Mouse (Mus musculus): ENCODE measurements around the gene Fer1l5.
A peak's percentile ranks its signal among the peaks of the same experiment; 100 is the strongest.

Gene Fer1l5

DNA sequence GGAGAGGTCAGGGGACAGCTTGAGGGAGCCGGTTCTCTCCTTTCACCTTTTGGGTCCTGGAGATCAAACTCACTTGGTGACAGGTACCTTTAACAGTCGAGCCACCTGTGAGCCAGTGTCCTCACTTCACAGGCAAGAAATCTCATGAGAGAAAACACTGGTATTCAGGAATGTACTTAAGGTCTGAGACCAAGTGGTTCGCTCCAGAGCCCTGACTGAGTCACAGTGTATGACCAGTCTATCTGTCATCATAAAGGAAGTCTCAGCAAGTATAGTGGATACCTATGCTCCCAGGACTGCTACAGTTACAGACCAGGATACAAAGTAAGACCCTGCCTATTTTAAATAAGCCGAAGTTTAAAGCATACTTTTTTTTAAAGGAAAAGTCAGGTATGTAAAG is 60.9 kb downstream of the Fer1l5 start:
- peak; percentile 65 for DNase-seq (ENCODE audit: low read depth, low spot score)

- no peak for DNase-seq (ENCODE audit: low read depth, low spot score)
These were observed 61.5 kb downstream of the Fer1l5 start for GRCm38 (mm10) chr1:36433616-36434015.

- peak; percentile 9 for DNase-seq (ENCODE audit: low read depth, low spot score)
These were observed 63.0 kb downstream of the Fer1l5 start for GRCm38 (mm10) chr1:36435071-36435470.

DNA sequence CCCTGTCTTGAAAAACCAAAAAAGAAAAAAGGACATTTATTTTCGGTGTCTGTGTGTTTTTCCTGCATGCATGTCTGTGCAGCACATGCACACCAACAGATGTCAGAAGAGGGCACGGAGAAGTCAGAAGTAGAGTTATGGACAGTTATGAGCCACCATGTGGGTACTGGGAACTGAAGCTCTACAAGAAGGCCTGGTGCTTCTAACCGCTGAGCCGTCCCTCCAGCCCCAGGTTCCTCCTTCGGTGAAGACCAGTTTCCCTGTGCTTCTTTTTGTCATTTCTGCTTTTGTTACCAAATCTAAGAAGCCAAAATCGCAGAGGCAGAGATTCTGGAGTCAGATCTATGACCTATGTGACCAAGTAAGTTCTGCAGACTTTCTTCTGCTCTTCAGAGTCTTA is 64.4 kb downstream of the Fer1l5 start:
- DNase-seq (ENCODE audit: low read depth, low spot score) = no peak

DNA sequence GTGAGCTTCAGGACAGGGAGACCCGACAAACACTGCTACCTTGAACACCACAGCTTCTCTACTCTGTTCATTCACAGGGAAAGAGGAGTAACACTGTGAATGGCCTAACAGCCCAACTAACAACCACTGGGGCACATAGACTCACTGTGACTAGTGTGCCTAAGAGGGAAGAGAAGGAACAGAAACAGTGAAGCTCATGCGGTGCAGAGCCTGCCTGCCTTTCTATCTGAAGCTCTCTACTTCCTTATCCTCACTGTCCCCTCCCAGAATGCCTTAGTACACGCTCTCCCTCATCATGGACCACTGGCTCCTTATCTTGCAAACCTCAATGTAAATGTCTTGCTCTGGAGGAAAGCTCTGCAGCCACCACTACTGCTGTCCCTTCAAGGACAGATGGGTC is 65.1 kb downstream of the Fer1l5 start:
- no peak for DNase-seq (ENCODE audit: low read depth, low spot score)

GRCm38 (mm10) chr1:36441101-36441500 is 69.0 kb downstream of the Fer1l5 start:
- peak; percentile 27 for DNase-seq (ENCODE audit: low read depth, low spot score)

GRCm38 (mm10) chr1:36444471-36445464 is 72.7 kb downstream of the Fer1l5 start, which contains the start of gene Lman2l:
TSS of gene Lman2l (minus strand) at chr1:36445271.
- DNase-seq (ENCODE audit: low read depth, low spot score) = peak; percentile 99

DNA sequence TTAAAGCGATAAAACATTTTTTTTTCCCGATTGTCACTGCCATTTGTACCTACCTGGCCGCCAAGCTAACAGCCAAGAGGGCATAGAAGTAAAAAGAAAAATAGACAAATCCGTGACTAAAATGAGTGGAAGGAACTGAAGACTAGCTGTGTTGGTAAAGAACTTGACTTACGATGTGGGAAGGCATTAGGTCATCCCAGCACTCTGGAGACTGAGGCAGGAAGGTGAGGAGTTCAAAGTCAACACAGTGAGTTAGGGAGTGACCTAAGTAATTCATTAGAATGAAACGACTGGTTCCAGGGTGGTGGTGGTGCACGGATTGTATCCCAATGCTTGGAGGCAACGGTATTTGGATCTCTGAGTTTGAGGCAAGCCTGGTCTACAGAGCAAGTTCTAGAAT is 73.4 kb downstream of the Fer1l5 start:
- no peak for DNase-seq (ENCODE audit: low read depth, low spot score)

DNA sequence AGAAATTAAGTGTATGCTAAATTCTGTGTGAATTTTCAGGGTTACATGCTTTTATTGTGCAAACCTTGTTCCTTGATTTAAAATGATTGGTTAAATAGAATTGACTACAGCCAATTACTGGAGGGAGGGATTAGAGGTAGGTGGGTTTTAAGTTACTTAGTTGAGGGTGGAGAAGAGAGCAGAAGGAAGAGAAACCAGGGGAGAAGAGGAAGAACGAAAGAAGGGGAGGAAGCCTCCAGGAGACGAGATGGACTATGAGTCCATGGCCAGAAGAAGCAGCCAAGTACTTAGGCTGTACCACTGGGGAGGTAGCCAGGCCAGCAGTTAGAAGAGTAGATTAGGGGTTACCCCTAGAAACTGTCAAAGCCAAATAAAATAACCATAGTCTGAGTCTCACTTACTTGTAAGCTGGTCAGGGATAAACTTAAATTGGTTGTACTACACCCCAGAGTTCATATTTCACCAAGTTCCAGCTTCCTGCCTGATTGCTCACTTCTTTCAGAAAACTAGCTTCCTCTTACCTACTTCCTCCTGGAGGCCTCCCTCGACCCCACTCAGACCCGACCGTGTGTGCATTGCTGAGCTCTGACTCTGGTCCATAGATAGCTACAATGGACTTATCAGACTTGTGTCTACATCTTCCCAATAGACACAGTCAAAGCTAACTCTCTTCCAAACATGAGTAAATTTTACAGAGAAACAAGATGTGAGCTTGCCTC is 74.2 kb downstream of the Fer1l5 start:
- DNase-seq (ENCODE audit: low read depth, low spot score) = no peak

DNA sequence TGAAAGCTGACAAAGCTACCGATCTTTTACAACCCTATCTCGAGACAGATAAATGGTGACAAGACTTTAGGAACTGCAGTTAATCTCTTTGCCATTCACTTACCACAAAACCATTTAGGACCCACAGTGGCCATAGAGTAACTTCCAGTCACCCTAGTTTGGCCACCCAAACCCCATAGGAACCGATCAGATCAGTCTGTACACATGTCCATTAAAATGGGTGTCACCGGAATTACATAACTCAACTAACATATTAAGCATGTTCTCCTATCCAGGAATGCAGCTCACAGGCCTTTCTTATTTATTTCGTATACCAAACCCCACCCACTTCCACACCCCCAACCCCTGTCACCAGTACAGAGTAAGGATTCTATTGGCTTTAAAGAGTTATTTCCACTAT is 74.8 kb downstream of the Fer1l5 start:
- no peak for DNase-seq (ENCODE audit: low read depth, low spot score)

- DNase-seq (ENCODE audit: low read depth, low spot score) = no peak
These were observed 82.1 kb downstream of the Fer1l5 start for GRCm38 (mm10) chr1:36454055-36454815.

GRCm38 (mm10) chr1:36457388-36458014 is 85.4 kb downstream of the Fer1l5 start:
- peak; percentile 76 for DNase-seq (ENCODE audit: low read depth, low spot score)

- DNase-seq (ENCODE audit: low read depth, low spot score) = no peak
These were observed 86.1 kb downstream of the Fer1l5 start for GRCm38 (mm10) chr1:36458169-36458568.

- no peak for DNase-seq (ENCODE audit: low read depth, low spot score)
These were observed 89.7 kb downstream of the Fer1l5 start for GRCm38 (mm10) chr1:36461829-36462228.

DNA sequence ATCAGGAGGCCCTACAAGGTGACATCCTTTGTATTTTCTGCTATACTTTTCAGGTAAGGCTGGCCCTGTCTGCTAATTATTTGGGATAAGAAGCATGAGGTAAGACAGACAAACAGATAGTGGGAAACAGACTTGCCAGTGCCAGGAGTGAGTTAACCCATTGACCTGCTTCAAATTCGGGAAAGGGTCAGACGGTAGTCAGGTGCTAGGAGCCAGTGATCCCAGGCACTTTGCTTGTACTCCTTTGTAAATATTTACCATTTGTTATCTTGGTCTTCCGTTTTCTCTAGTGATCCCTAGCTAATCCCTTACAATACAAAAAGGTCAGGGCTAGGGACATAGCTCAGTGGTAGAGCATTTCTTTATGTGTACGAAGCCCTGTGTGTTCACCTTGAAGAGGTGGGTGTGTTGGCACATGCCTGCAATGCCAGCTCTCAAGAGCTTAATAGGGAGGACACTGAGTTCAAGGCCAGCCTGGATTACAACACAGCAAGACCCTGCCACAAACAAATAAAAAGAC is 93.6 kb downstream of the Fer1l5 start:
- DNase-seq (ENCODE audit: low read depth, low spot score) = no peak

DNA sequence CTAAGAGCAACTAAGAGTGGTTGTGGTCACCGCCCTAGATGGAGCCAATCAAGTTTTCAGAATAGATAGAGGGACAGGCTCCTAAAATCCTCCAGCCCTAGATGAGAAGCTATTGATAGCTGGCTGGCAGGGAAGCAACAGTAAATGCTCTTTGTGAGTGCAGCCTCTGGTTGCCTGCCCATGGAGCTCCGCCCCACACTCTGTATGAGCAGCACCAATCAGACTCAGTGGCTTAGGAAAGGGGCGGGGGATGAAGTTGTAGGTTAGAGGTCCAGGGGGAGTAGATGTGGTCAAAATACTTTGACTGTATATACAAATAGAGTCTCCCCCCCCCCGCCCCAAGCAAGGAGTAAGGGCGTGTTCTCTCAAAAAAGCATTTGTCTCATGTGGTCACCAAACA is 95.4 kb downstream of the Fer1l5 start:
- no peak for DNase-seq (ENCODE audit: low read depth, low spot score)

DNA sequence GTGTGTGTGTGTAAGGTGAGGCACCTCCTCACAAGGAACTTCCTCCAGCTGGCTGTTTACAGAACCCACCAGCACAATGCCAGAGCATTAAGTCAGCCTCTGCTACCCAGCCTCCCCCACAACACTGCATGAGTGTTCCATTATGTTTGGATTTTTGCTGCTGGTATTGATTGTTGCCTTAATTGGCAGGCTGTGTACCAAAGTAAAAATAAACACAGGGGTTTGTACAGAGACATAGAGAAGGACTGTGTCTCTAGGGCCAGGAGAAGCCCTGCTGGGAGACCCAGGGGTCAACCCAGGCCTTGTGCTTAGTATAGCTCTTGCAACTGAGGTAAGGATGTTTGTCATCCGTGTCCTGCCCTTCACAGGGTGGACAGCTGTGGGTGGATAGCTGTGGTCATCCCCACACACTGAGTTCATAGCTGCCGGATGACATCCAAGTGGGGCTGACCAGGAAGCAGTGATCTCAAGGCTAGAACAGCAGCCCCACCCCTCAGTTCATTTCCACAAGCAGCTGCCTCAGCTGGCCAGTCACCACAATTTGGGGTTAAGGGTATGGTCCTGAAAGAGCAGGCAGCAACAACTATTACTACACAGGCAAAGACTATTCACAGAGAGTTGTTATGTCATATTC is 97.8 kb downstream of the Fer1l5 start:
- DNase-seq (ENCODE audit: low read depth, low spot score) = peak; percentile 37

DNA sequence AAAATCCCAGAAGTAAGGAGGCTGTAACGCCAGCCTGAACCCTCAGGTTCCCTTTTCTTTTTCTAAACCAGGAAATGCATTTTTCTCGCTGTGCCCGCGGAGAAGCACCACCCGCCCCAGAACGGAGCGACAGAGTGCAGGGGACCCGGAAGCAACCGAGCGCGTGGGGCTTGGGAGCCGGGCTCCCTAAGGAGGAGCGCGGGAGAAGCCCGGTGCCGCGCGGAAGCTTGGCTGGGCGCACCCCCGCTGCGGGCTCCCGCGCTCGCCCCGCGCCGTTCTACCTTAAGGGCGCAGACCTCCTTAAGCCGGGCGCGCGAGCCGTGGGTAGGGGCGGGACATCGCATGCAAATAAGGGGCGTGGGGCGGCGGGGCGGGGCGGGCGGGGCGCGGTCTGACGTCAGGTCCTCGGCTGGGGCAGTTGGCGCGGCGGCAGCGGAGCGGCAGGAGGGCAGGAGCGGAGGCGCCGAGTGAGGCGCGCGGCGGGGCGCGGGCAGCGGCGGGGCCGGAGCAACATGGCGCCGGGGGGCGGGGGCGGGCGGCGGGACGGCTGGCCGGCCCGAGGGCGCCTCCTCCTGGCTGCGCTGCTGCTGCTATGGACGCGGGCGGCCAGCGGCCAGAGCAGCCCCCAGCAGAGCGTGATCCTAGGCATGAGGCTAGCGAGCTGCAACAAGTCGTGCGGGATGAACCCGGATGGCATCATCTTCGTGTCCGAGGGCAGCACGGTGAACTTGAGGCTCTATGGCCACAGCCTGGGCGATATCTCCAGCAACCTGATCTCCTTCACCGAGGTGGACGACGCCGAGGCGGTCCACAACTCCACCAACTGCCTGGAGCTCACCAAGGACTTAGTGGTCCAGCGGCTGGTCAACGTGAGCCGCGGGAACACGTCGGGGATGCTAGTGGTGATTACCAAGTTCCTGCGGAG is 99.4 kb downstream of the Fer1l5 start, which contains the start of gene Cnnm4:
Cnnm4 (plus strand) TSS at position 440 of the 925 bp plus-strand sequence.
- DNase-seq (ENCODE audit: low read depth, low spot score) = peak; percentile 73

Data from 3T3-L1 (cell line).